Comparison of ENCODE assay signal across 7 mouse cellular contexts in the genomic region with DNA sequence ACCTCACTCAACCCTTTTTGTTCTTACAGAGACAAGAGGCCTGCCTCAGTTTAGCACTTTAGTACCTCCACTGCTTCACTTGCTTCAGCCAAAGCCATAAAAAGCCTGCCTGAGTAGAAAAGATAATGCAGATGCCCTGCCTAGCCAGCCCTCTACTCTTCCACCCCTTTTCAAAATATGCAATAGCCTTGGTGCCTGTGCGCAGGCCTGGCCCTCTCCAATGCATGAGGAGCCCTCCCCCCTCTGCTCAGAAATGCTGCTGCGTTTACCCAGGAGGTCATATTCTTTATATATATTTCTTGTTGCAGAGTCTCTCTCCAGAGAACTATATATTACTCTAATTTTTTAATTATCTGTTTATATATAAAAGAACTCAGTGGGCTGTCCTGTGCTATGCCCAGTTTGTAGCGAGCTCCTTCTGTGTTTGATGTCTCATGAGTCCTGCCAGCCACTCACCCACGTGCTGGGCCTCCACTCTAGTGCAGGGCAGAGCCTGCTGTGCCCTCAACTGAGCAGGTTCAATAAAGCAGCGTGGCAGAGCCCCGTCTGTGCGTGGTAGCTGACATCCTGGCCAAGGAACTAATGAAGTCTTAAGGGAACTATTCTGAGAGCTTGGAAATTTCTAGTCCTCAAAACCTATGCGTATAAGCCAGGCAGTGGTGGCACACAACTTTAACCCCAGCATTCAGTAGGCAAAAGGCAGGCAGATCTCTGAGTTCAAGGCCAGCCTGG. TPM values are rescaled to one million over a fixed set of nuclear protein-coding genes. Genes with fewer than 3 reads are reported as not detected.
DNase-seq lines count a peak whose midpoint lies in the region; ATAC-seq and TF ChIP-seq lines count a peak whose summit lies in the region.

No protein-coding gene starts in this region.

- peak overlapping the region; percentile 36 for H3K4me2 ChIP-seq in liver, embryonic 11.5 days

- H3K27me3 ChIP-seq in spleen, adult 2 months (ENCODE audit: control insufficient read depth, insufficient read depth, low read length), result no peaks in the 10 kb centered on the region
- no peaks in the 10 kb centered on the region for H3K27me3 ChIP-seq in forebrain, embryonic 10.5 days (ENCODE audit: poor library complexity, severe bottlenecking)
- no peaks in the 10 kb centered on the region for H3K27me3 ChIP-seq in liver, embryonic 11.5 days (replicated peaks; ENCODE audit: control insufficient read depth, insufficient read depth, low read length)

- H3K4me1 ChIP-seq in spleen, adult 2 months (ENCODE audit: control insufficient read depth, insufficient read depth, insufficient read length), result no peaks in the 10 kb centered on the region
- H3K4me1 ChIP-seq in forebrain, embryonic 10.5 days, result peaks cover 36% of the 10 kb centered on the region
- H3K4me1 ChIP-seq in liver, embryonic 11.5 days (replicated peaks; ENCODE audit: control insufficient read depth, insufficient read depth, low read length), result peaks cover 32% of the 10 kb centered on the region

- H3K36me3 ChIP-seq in spleen, adult 2 months (ENCODE audit: control insufficient read depth, insufficient read depth, low read length), result peaks cover 5% of the 10 kb centered on the region; the same call in 1 of the 2 replicates
- H3K36me3 ChIP-seq in forebrain, embryonic 10.5 days (replicated peaks), result 0 out of 2 replicates have a peak, but pooled peaks cover 6% of the 10 kb centered on the region
- H3K36me3 ChIP-seq in liver, embryonic 11.5 days (ENCODE audit: control insufficient read depth, insufficient read depth, low read length), result no peaks in the 10 kb centered on the region; the same call in none of the 2 replicates

- ATAC-seq in liver, embryonic 11.5 days (replicated peaks; ENCODE audit: low FRiP score), result peak; percentile 85

- peak overlapping the region; percentile 59 for H3K9ac ChIP-seq in liver, embryonic 11.5 days (ENCODE audit: low read depth, low read length)

- no peaks in the 10 kb centered on the region for H3K9me3 ChIP-seq in forebrain, embryonic 10.5 days
- H3K9me3 ChIP-seq in liver, embryonic 11.5 days (ENCODE audit: control insufficient read depth, low read length), result no peaks in the 10 kb centered on the region

- 68% methylated on average over 8 of the region's 8 CpGs for WGBS in spleen, adult 2 months
- 66% methylated on average over 8 of the region's 8 CpGs for WGBS in forebrain, embryonic 10.5 days
- WGBS in liver, embryonic 11.5 days, result 46% methylated on average over 8 of the region's 8 CpGs

- no peak overlapping the region for H3K4me3 ChIP-seq in spleen, adult 2 months (ENCODE audit: extremely low read depth, insufficient read depth, insufficient read length)
- H3K4me3 ChIP-seq in forebrain, embryonic 10.5 days, result no peak overlapping the region
- H3K4me3 ChIP-seq in liver, embryonic 11.5 days (ENCODE audit: low read depth, low read length), result no peak overlapping the region

- TF ChIP-seq CTCF in spleen, adult 2 months (IDR thresholded peaks at IDR 0.05; ENCODE audit: extremely low read depth, insufficient read depth, insufficient read length, insufficient replicate concordance), result no peak

- peak overlapping the region; percentile 23; the same call in 1 of the 2 replicates for H3K27ac ChIP-seq in spleen, adult 2 months (ENCODE audit: insufficient read depth, low read length)
- H3K27ac ChIP-seq in forebrain, embryonic 10.5 days, result peak overlapping the region; percentile 80
- peak overlapping the region; percentile 92 for H3K27ac ChIP-seq in liver, embryonic 11.5 days (ENCODE audit: low read depth, low read length)

- DNase-seq in spleen, adult 2 months (ENCODE audit: low read depth in 1 of 2, low spot score in 2 of 2), result no peak
- DNase-seq in spleen, postnatal 36 days (ENCODE audit: low spot score in 2 of 2), result no peak
- DNase-seq in forebrain, embryonic 10.5 days (ENCODE audit: extremely low spot score, low spot score), result no peak
- no peak for DNase-seq in liver, embryonic 11.5 days (ENCODE audit: low spot score)
- no peak for DNase-seq in urinary bladder, postnatal 14 days (ENCODE audit: low spot score)
- no peak for DNase-seq in gastrocnemius, adult 8-10 months (ENCODE audit: low spot score in 2 of 2)
- no peak for DNase-seq in layer of hippocampus, postnatal 10 days (ENCODE audit: low spot score in 2 of 2)

- no peak for TF ChIP-seq POLR2A in spleen, adult 2 months (IDR thresholded peaks at IDR 0.05; ENCODE audit: low read depth, low read length)

RNA-seq across cellular contexts. Expression of a gene that starts 15.1 kb away (rescaled TPM):
- 1.6 and 1.9 TPM in 2 replicates for polyA plus RNA-seq in spleen, adult 2 months (2012; rRNA removed)
- not detected in 2 replicates for polyA plus RNA-seq in forebrain, embryonic 10.5 days (2016; fragmentation: Nextera tagmentation; extraction: Ambion mirVana)
- polyA plus RNA-seq in liver, embryonic 11.5 days (2014; fragmentation: Nextera tagmentation; extraction: Ambion mirVana), result 0.10 TPM in 1 of 2 replicates, not detected in the other
- total RNA-seq in gastrocnemius, adult 8-10 months (2022), result not detected
- not detected for total RNA-seq in layer of hippocampus, postnatal 10 days (2021)

RNA-seq across cellular contexts. Expression of a gene that starts 19.2 kb away (rescaled TPM):
- 5.8 and 8.4 TPM in 2 replicates for polyA plus RNA-seq in spleen, adult 2 months (2012; rRNA removed)
- 3.5 and 4.8 TPM in 2 replicates for polyA plus RNA-seq in forebrain, embryonic 10.5 days (2016; fragmentation: Nextera tagmentation; extraction: Ambion mirVana)
- 3.4 and 3.8 TPM in 2 replicates for polyA plus RNA-seq in liver, embryonic 11.5 days (2014; fragmentation: Nextera tagmentation; extraction: Ambion mirVana)
- 10 to 100 TPM; 25.6 to 38.5 (median 33.9) TPM for total RNA-seq in gastrocnemius, adult 8-10 months (2022)
- total RNA-seq in layer of hippocampus, postnatal 10 days (2021), result 10 to 100 TPM; 13.2 to 13.4 TPM

RNA-seq across cellular contexts. Expression of a gene that starts 20.0 kb away (rescaled TPM):
- polyA plus RNA-seq in spleen, adult 2 months (2012; rRNA removed), result 1.3 and 1.4 TPM in 2 replicates
- polyA plus RNA-seq in forebrain, embryonic 10.5 days (2016; fragmentation: Nextera tagmentation; extraction: Ambion mirVana), result 0.12 and 0.16 TPM in 2 replicates
- 0.34 and 0.40 TPM in 2 replicates for polyA plus RNA-seq in liver, embryonic 11.5 days (2014; fragmentation: Nextera tagmentation; extraction: Ambion mirVana)
- 1 to 10 TPM in 1 of 4 experiments, under 1 TPM in 3; 0.67 to 1.3 (median 0.81) TPM for total RNA-seq in gastrocnemius, adult 8-10 months (2022)
- 10 to 100 TPM; 59.0 to 61.4 TPM for total RNA-seq in layer of hippocampus, postnatal 10 days (2021)

RNA-seq across cellular contexts. Expression of a gene that starts 34.6 kb away (rescaled TPM):
- polyA plus RNA-seq in spleen, adult 2 months (2012; rRNA removed), result 3.6 and 4.8 TPM in 2 replicates
- 2.3 and 2.7 TPM in 2 replicates for polyA plus RNA-seq in forebrain, embryonic 10.5 days (2016; fragmentation: Nextera tagmentation; extraction: Ambion mirVana)
- polyA plus RNA-seq in liver, embryonic 11.5 days (2014; fragmentation: Nextera tagmentation; extraction: Ambion mirVana), result 1.3 and 1.8 TPM in 2 replicates
- total RNA-seq in gastrocnemius, adult 8-10 months (2022), result 1 to 10 TPM; 2.9 to 3.6 (median 3.2) TPM
- total RNA-seq in layer of hippocampus, postnatal 10 days (2021), result 10 to 100 TPM; 31.7 to 41.4 TPM

RNA-seq across cellular contexts. Expression of a gene that starts 35.9 kb away (rescaled TPM):
- 28.3 and 30.9 TPM in 2 replicates for polyA plus RNA-seq in spleen, adult 2 months (2012; rRNA removed)
- polyA plus RNA-seq in forebrain, embryonic 10.5 days (2016; fragmentation: Nextera tagmentation; extraction: Ambion mirVana), result 9.9 and 10.2 TPM in 2 replicates
- polyA plus RNA-seq in liver, embryonic 11.5 days (2014; fragmentation: Nextera tagmentation; extraction: Ambion mirVana), result 11.8 and 12.4 TPM in 2 replicates
- 10 to 100 TPM; 24.3 to 31.0 (median 26.2) TPM for total RNA-seq in gastrocnemius, adult 8-10 months (2022)
- 10 to 100 TPM; 27.9 to 30.9 TPM for total RNA-seq in layer of hippocampus, postnatal 10 days (2021)

Comparison
In these comparisons a context has a peak if more than half of its experiments do, and no peak if none do; other contexts are left out.
1. H3K27ac ChIP-seq: peak in every context shown above with its lines; median percentile 92 in liver, embryonic 11.5 days; 80 in forebrain, embryonic 10.5 days; 23 in spleen, adult 2 months.